Mouse (Mus musculus): ENCODE data around the gene A130010J15Rik. TPM values are rescaled to one million over a fixed set of nuclear protein-coding genes. Genes with fewer than 3 reads are reported as not detected.

Gene A130010J15Rik
- 1 to 10 TPM; 2.2 to 3.6 TPM for total RNA-seq (2021)
- long read RNA-seq, experiment 1, partial matches to known transcripts, result 0 of 2 reads
- long read RNA-seq, experiment 1, other reads (novel, unspliced or antisense), result 0 of 2 reads
- long read RNA-seq, experiment 2, partial matches to known transcripts, result 0 of 4 reads
- long read RNA-seq, experiment 2, other reads (novel, unspliced or antisense), result 2 of 4 reads

GRCm38 (mm10) chr1:193167746-193168145 lies at the start of gene A130010J15Rik:
TSS of gene A130010J15Rik (plus strand) at chr1:193168046.
- no peak for DNase-seq
- intact Hi-C loops (cut with DNase I), result no loop called here

- DNase-seq, result no peak
- intact Hi-C loops (cut with DNase I), result loop anchor here (10.0 kb wide), 1 partner anchor 338 kb away; no protein-coding TSS in a partner anchor
Measured at GRCm38 (mm10) chr1:193122793-193123192, 45.1 kb upstream of the A130010J15Rik start.

GRCm38 (mm10) chr1:193123290-193123689 lies 44.6 kb upstream of the A130010J15Rik start:
- intact Hi-C loops (cut with DNase I), result loop anchor here (10.0 kb wide), 1 partner anchor 338 kb away; no protein-coding TSS in a partner anchor
- DNase-seq, result no peak

- intact Hi-C loops (cut with DNase I), result loop anchor here (2.0 to 10.0 kb wide), 2 partner anchors 125 to 341 kb away; no protein-coding TSS in a partner anchor
- DNase-seq, result no peak
Measured at GRCm38 (mm10) chr1:193125835-193126234, 42.0 kb upstream of the A130010J15Rik start.

- intact Hi-C loops (cut with DNase I), result loop anchor here (10.0 kb wide), 1 partner anchor 343 kb away; no protein-coding TSS in a partner anchor
Measured at GRCm38 (mm10) chr1:193128055-193128454, 39.8 kb upstream of the A130010J15Rik start.

GRCm38 (mm10) chr1:193129321-193129720 lies 38.5 kb upstream of the A130010J15Rik start:
- no peak for DNase-seq
- intact Hi-C loops (cut with DNase I), result loop anchor here (10.0 kb wide), 1 partner anchor 345 kb away; no protein-coding TSS in a partner anchor

More at GRCm38 (mm10) chr1:193128055-193128454, 39.8 kb upstream of the A130010J15Rik start:
- no peak for DNase-seq

GRCm38 (mm10) chr1:193129786-193130455 lies 37.9 kb upstream of the A130010J15Rik start, which contains the start of gene Diexf:
TSS of gene Diexf (minus strand) at chr1:193130272.
- intact Hi-C loops (cut with DNase I), result loop anchor here (10.0 kb wide), 1 partner anchor 345 kb away; no protein-coding TSS in a partner anchor
- peak; percentile 92 to 96 for DNase-seq

- intact Hi-C loops (cut with DNase I), result no loop called here
- no peak for DNase-seq
Measured at GRCm38 (mm10) chr1:193130456-193130825, 37.4 kb upstream of the A130010J15Rik start.

GRCm38 (mm10) chr1:193130839-193131238 lies 37.0 kb upstream of the A130010J15Rik start:
- intact Hi-C loops (cut with DNase I), result no loop called here
- no peak for DNase-seq

GRCm38 (mm10) chr1:193131311-193131948 lies 36.4 kb upstream of the A130010J15Rik start:
- no peak for DNase-seq
- intact Hi-C loops (cut with DNase I), result no loop called here

- intact Hi-C loops (cut with DNase I), result no loop called here
- no peak for DNase-seq
Measured at GRCm38 (mm10) chr1:193132385-193132784, 35.5 kb upstream of the A130010J15Rik start.

- DNase-seq, result no peak
- intact Hi-C loops (cut with DNase I), result no loop called here
Measured at GRCm38 (mm10) chr1:193133726-193134125, 34.1 kb upstream of the A130010J15Rik start.

GRCm38 (mm10) chr1:193138087-193138486 lies 29.8 kb upstream of the A130010J15Rik start:
- intact Hi-C loops (cut with DNase I), result no loop called here
- DNase-seq, result no peak

- intact Hi-C loops (cut with DNase I), result no loop called here
- DNase-seq, result no peak
Measured at GRCm38 (mm10) chr1:193138669-193139068, 29.2 kb upstream of the A130010J15Rik start.

- intact Hi-C loops (cut with DNase I), result no loop called here
- no peak for DNase-seq
Measured at GRCm38 (mm10) chr1:193141118-193141517, 26.7 kb upstream of the A130010J15Rik start.

- intact Hi-C loops (cut with DNase I), result no loop called here
Measured at GRCm38 (mm10) chr1:193142517-193143062, 25.3 kb upstream of the A130010J15Rik start.

GRCm38 (mm10) chr1:193144516-193144915 lies 23.3 kb upstream of the A130010J15Rik start:
- intact Hi-C loops (cut with DNase I), result no loop called here
- no peak for DNase-seq

More at GRCm38 (mm10) chr1:193142517-193143062, 25.3 kb upstream of the A130010J15Rik start:
- no peak for DNase-seq

GRCm38 (mm10) chr1:193145101-193145500 lies 22.7 kb upstream of the A130010J15Rik start:
- no peak for DNase-seq
- intact Hi-C loops (cut with DNase I), result no loop called here

GRCm38 (mm10) chr1:193146416-193146815 lies 21.4 kb upstream of the A130010J15Rik start:
- no peak for DNase-seq
- intact Hi-C loops (cut with DNase I), result no loop called here

- intact Hi-C loops (cut with DNase I), result no loop called here
- DNase-seq, result no peak
Measured at GRCm38 (mm10) chr1:193149231-193149630, 18.6 kb upstream of the A130010J15Rik start.

- intact Hi-C loops (cut with DNase I), result no loop called here
- no peak for DNase-seq
Measured at GRCm38 (mm10) chr1:193151134-193151533, 16.7 kb upstream of the A130010J15Rik start.
